Mouse (Mus musculus) thymus, adult 2 months (tissue): ENCODE measurements around the gene Sbk2. TPM values are rescaled to one million over a fixed set of nuclear protein-coding genes. Genes with fewer than 3 reads are reported as not detected.

Source experiments
- DNase-seq: peaks from one replicate; pipeline ENCODE4 v3.0.0; 2021
- H3K27ac ChIP-seq: fragments of 200-500 bp; 2 replicates; pipeline ENCODE4 v1.5.1; 2012; ENCODE audit warnings: low read length, control low read depth; ENCODE audit not compliant: control insufficient read depth, insufficient read depth
- H3K27me3 ChIP-seq: fragments of 200-500 bp; 2 replicates; pipeline ENCODE4 v1.6.1; 2012; ENCODE audit warnings: mild to moderate bottlenecking, low read length, moderate library complexity, mixed read lengths; ENCODE audit not compliant: control insufficient read depth, insufficient read depth
- H3K36me3 ChIP-seq: fragments of 200-500 bp; 2 replicates; pipeline ENCODE4 v1.6.1; 2012; ENCODE audit warnings: mild to moderate bottlenecking, low read length, moderate library complexity; ENCODE audit not compliant: control insufficient read depth, insufficient read depth
- H3K4me1 ChIP-seq: fragments of 200-500 bp; replicated peaks from 2 replicates; pipeline ENCODE4 v1.6.1; 2012; ENCODE audit warnings: low read length; ENCODE audit not compliant: control insufficient read depth, insufficient read depth
- H3K4me3 ChIP-seq: fragments of 200-500 bp; 2 replicates; pipeline ENCODE4 v1.5.1; 2012; ENCODE audit warnings: mild to moderate bottlenecking, low read length, control low read depth, moderate library complexity; ENCODE audit not compliant: control insufficient read depth, insufficient read depth
- CTCF ChIP-seq: fragments of 200-500 bp; IDR thresholded peaks from 2 replicates; pipeline ENCODE4 v1.5.1; 2012; ENCODE audit warnings: mild to moderate bottlenecking, control low read depth, low read length, moderate library complexity, borderline replicate concordance; ENCODE audit not compliant: control insufficient read depth, poor library complexity, insufficient read depth; ENCODE audit errors: extremely low read depth
- POLR2A ChIP-seq: fragments of 200-500 bp; IDR thresholded peaks from 2 replicates; pipeline ENCODE4 v1.6.1; 2012; ENCODE audit warnings: mild to moderate bottlenecking, low read length, control low read depth, moderate library complexity; ENCODE audit not compliant: control insufficient read depth, poor library complexity, insufficient read depth; ENCODE audit errors: extremely low read depth
- WGBS: fragments of 180-500 bp; shearing (Covaris S2); methylation state at CpG from one replicate; pipeline ENCODE4 v1.1.7; 2018; 5-methylcytosine and 5-hydroxymethylcytosine counted together
- polyA plus RNA-seq: library from polyadenylated mRNA; depleted of rRNA; stranded (reverse); fragments of >200 nt; gene quantifications from 2 replicates; pipeline ENCODE4 v1.2.3, GENCODE M21; 2012

The Sbk2 gene
- polyA plus RNA-seq, 1 experiment, result 5.4 TPM

DNA sequence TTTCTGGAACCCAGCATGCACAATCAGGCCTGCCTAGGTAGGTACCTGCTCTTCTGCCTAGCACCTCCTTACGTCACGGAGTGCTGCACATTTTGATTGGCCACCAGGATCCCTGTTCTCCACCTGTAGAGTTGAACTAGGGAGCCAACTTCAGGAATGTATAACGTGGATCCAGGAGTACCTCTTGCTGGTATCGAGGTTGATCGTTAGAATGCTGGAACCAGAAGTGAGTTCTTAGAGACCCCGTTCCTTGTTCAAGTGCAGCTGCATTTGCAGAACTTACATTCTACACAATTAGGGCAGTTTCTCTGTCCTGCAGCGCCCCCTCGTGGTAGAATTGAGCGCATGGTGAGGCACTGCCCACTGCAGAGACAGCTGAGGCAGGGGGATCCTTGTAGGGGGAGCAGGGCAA is 24.1 kb downstream of the Sbk2 start:
- peak; percentile 84 for DNase-seq
- WGBS, result 16% methylated on average over 9 of the region's 9 CpGs
- no peak overlapping the region for H3K4me3 ChIP-seq

GRCm38 (mm10) chr7:4938456-4938855 is 25.8 kb downstream of the Sbk2 start:
- no peak overlapping the region for H3K27ac ChIP-seq
- no peaks in the 10 kb centered on the region for H3K27me3 ChIP-seq
- peak; percentile 84 for DNase-seq
- WGBS, result 35% methylated on average over 2 of the region's 2 CpGs
- no peaks in the 10 kb centered on the region for H3K36me3 ChIP-seq
- TF ChIP-seq POLR2A, result no peak
- peak; percentile 59; the same call in 1 of the 2 replicates for TF ChIP-seq CTCF
- H3K4me3 ChIP-seq, result no peak overlapping the region
- peaks cover 2% of the 10 kb centered on the region for H3K4me1 ChIP-seq

More for the DNA sequence above, 24.1 kb downstream of the Sbk2 start:
- Histone ChIP-seq H3K4me1 (peaks cover 4% of the 10 kb centered on the region), H3K27me3 (no peaks in the 10 kb centered on the region), H3K27ac (no peak overlapping the region), H3K36me3 (no peaks in the 10 kb centered on the region)
- TF ChIP-seq POLR2A, result no peak
- peak; percentile 77; the same call in 1 of the 2 replicates for TF ChIP-seq CTCF

DNA sequence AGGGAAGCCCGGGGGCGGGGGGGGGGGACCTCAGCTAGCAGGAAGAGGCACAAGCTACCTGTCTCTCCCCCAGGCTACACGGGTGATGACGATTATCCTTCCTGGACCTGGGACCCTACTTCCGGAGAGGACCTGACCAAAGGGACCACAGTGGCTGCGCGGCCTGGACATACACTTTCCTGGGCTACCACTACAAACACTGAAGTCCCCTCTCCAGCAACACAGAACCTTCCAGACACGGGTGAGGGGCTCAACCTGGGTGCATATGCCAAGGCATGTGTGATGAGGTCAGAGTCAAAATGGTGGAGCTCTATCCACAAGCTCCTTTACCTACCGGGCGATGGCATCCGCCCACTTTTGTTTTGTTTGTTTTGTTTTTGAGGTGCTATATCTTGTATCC is 26.8 kb downstream of the Sbk2 start:
- TF ChIP-seq CTCF (no peak), POLR2A (no peak)
- 77% methylated on average over 11 of the region's 11 CpGs for WGBS
- DNase-seq, result no peak

DNA sequence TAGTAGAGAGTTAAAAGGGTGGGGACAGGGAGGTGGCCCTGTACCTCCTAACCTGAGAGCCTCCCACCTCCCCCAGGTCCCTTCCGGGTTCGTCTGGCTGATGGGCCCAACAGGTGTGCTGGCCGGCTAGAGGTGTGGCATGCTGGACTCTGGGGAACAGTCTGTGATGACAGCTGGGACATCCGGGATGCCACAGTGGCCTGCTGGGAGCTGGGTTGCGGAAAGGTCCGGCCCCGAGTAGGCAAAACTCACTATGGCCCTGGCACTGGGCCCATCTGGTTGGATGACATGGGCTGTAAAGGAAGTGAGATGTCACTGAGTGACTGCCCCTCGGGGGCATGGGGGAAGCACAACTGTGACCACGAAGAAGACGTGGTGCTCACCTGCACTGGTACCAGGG is 27.4 kb downstream of the Sbk2 start:
- DNase-seq, result no peak
- WGBS, result 67% methylated on average over 10 of the region's 10 CpGs
- Histone ChIP-seq H3K4me3 (no peak overlapping the region), H3K36me3 (no peaks in the 10 kb centered on the region), H3K4me1 (no peaks in the 10 kb centered on the region), H3K27ac (no peak overlapping the region), H3K27me3 (no peaks in the 10 kb centered on the region)
- no peak for TF ChIP-seq POLR2A
- no peak for TF ChIP-seq CTCF

More for the DNA sequence above, 26.8 kb downstream of the Sbk2 start:
- Histone ChIP-seq H3K4me3 (no peak overlapping the region), H3K27me3 (no peaks in the 10 kb centered on the region), H3K27ac (no peak overlapping the region), H3K36me3 (no peaks in the 10 kb centered on the region), H3K4me1 (no peaks in the 10 kb centered on the region)

DNA sequence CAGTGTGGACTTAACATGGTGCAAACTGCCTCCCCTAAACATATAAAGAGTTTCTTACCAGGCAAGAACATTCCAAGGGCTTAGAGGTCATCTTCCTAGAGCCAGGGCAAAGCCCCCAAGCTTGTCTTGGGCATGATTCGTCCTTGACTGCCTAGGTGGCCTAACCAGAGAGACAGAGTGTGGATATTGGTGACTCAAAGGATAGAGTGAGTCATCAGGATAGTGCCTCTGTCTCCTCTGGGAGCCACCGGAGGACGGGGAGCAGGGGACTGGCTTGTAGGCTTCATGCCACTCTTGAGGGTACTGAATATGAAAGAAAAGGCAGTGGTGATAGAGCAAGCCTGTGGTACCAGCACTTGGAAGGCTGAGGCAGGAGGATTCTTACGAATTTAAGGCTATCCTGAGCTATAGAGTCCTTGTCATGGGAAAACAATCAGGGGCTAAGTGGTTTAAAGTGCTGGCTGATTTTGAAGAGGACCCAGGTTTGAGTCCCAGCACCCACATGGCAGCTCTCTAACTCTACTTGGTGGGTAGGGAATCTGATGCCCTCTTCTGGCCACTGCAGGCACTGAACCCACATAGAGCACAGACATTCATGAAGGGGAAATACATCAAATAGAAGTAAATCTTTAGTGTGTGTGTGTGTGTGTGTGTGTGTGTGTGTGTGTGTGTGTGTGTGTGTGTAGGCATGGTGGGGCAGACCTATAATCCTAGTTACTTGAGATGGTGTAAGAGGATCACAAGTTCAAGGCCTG is 29.9 kb downstream of the Sbk2 start:
- no peak for TF ChIP-seq POLR2A
- TF ChIP-seq CTCF, result no peak
- no peaks in the 10 kb centered on the region for H3K4me1 ChIP-seq
- H3K36me3 ChIP-seq, result no peaks in the 10 kb centered on the region
- H3K4me3 ChIP-seq, result no peak overlapping the region
- no peaks in the 10 kb centered on the region for H3K27me3 ChIP-seq
- 82% methylated on average over 4 of the region's 4 CpGs for WGBS
- H3K27ac ChIP-seq, result no peak overlapping the region
- no peak for DNase-seq

GRCm38 (mm10) chr7:4933103-4933502 is 31.1 kb downstream of the Sbk2 start:
- H3K4me3 ChIP-seq, result no peak overlapping the region
- no peaks in the 10 kb centered on the region for H3K4me1 ChIP-seq
- H3K27me3 ChIP-seq, result no peaks in the 10 kb centered on the region
- no peaks in the 10 kb centered on the region for H3K36me3 ChIP-seq
- TF ChIP-seq POLR2A (no peak), CTCF (no peak)
- no peak for DNase-seq
- H3K27ac ChIP-seq, result no peak overlapping the region
- WGBS, result 63% methylated on average over 12 of the region's 12 CpGs
